Mouse (Mus musculus) lung, postnatal 0 days (tissue): ENCODE data around the gene Apoc1. TPM values are rescaled to one million over a fixed set of nuclear protein-coding genes. Genes with fewer than 3 reads are reported as not detected.

Source experiments
- ATAC-seq: fragments of 200-750 bp; cut with Nextera tagmentation; 2 replicates; pipeline ENCODE4 v1.8.0; 2017; ENCODE audit warnings: moderate library complexity
- DNase-seq: peaks from one replicate; pipeline ENCODE4 v3.0.0-alpha.2; 2016; ENCODE audit warnings: low spot score
- H3K27ac ChIP-seq: fragments of 300-500 bp; sonication (generic); 2 replicates; pipeline ENCODE4 v1.5.1; 2014; ENCODE audit warnings: antibody characterized with exemption, mild to moderate bottlenecking, low read length, mixed read lengths
- H3K27me3 ChIP-seq: fragments of 300-500 bp; sonication (generic); replicated peaks from 2 replicates; pipeline ENCODE4 v1.6.1; 2014; ENCODE audit warnings: low read length, mixed read lengths; ENCODE audit not compliant: insufficient read depth
- H3K36me3 ChIP-seq: fragments of 300-500 bp; sonication (generic); 2 replicates; pipeline ENCODE4 v1.6.1; 2014; ENCODE audit warnings: low read length, mixed read lengths; ENCODE audit not compliant: insufficient read depth
- H3K4me1 ChIP-seq: fragments of 300-500 bp; sonication (generic); 2 replicates; pipeline ENCODE4 v1.6.1; 2014; ENCODE audit warnings: antibody characterized with exemption, low read depth, low read length, mixed read lengths; ENCODE audit not compliant: insufficient read depth
- H3K4me2 ChIP-seq: fragments of 300-500 bp; sonication (generic); replicated peaks from 2 replicates; pipeline ENCODE4 v1.6.1; 2014; ENCODE audit warnings: low read depth, mild to moderate bottlenecking, low read length, moderate library complexity, mixed read lengths
- H3K4me3 ChIP-seq: fragments of 300-500 bp; sonication (generic); 2 replicates; pipeline ENCODE4 v1.5.1; 2014; ENCODE audit warnings: low read depth, low read length
- H3K9ac ChIP-seq: fragments of 300-500 bp; sonication (generic); replicated peaks from 2 replicates; pipeline ENCODE4 v1.6.1; 2014; ENCODE audit warnings: low read depth, mild to moderate bottlenecking
- H3K9me3 ChIP-seq: fragments of 300-500 bp; sonication (generic); 2 replicates; pipeline ENCODE4 v1.6.1; 2016; ENCODE audit warnings: low read length, mixed read lengths
- CTCF ChIP-seq: IDR thresholded peaks from 2 replicates; pipeline ENCODE4 v1.5.1; 2016; ENCODE audit warnings: antibody characterized with exemption, mild to moderate bottlenecking
- EP300 ChIP-seq: IDR thresholded peaks from 2 replicates; pipeline ENCODE4 v1.6.1; 2016; ENCODE audit warnings: antibody characterized with exemption, mild to moderate bottlenecking, control low read depth
- WGBS: fragments of 180-500 bp; shearing (Covaris S2); extraction: QIAGEN DNeasy Blood & Tissue Kit; methylation state at CpG from one replicate; pipeline ENCODE4 v1.1.7; 2014; 5-methylcytosine and 5-hydroxymethylcytosine counted together
- polyA plus RNA-seq: library from polyadenylated mRNA; unstranded; fragments of >200 nt; fragmentation: Nextera tagmentation; extraction: Ambion mirVana; gene quantifications from 2 replicates; pipeline ENCODE4 v1.2.1, GENCODE M21; 2015

Apoc1 gene
- polyA plus RNA-seq, 1 experiment from 2014 or later = 63.8 TPM

DNA sequence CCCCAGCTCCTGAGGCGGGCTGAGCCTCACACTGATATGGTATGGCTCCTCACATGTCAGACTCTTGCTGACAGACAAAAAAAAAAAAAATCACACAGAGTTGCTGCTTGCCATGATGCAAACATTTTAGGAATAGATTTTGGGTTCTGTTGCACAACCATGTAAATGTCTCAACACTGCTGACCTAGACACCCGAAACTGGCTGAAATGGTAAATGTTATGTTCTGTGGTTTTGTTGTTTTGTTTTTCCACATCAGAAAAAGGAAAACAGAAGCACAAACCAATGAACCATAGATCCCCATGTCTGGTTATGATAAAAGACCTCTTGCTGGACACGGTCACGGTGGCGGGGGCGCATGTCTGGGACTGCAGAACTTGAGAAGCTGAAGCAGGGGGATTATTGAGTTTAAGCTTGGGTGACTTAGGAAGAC is 8.7 kb downstream of the Apoc1 start:
- no peaks in the 10 kb centered on the region for H3K27me3 ChIP-seq
- WGBS = 71% methylated on average over 6 of the region's 6 CpGs
- no peak overlapping the region for H3K4me2 ChIP-seq
- TF ChIP-seq EP300 (peak; percentile 79), CTCF (no peak)
- H3K4me3 ChIP-seq = no peak overlapping the region
- ATAC-seq (peak; percentile 63), DNase-seq (peak; percentile 81)
- no peak overlapping the region for H3K9ac ChIP-seq
- H3K36me3 ChIP-seq = no peaks in the 10 kb centered on the region
- no peaks in the 10 kb centered on the region for H3K9me3 ChIP-seq
- H3K4me1 ChIP-seq = peaks cover 7% of the 10 kb centered on the region; the same call in 1 of the 2 replicates
- peak overlapping the region; percentile 66 for H3K27ac ChIP-seq

DNA sequence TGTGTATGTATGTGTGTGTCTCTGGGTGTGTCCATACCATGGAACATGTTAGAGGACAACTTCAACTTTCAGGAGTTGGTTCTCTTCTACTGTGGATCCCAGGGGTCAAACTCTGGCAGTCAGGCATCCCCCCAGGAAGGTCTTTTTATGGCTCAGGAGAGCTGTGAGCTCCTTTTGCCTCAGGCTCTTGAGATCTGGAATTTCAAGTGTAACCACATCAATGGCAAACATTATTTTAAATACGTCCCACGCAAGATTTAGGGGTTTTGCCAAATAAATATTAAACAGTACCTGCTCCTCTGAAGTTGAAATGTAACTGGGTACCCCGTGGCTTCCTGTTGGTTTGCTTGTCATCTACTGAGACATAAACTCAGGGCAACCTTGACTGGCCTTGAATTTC is 9.5 kb downstream of the Apoc1 start:
- peaks cover 7% of the 10 kb centered on the region; the same call in 1 of the 2 replicates for H3K4me1 ChIP-seq
- DNase-seq (no peak), ATAC-seq (no peak)
- peak overlapping the region; percentile 38; the same call in 1 of the 2 replicates for H3K27ac ChIP-seq
- no peak overlapping the region for H3K4me2 ChIP-seq
- H3K36me3 ChIP-seq = no peaks in the 10 kb centered on the region
- no peak overlapping the region for H3K4me3 ChIP-seq
- H3K9ac ChIP-seq = no peak overlapping the region
- no peaks in the 10 kb centered on the region for H3K27me3 ChIP-seq
- TF ChIP-seq EP300 (no peak), CTCF (no peak)
- WGBS = 42% methylated on average over 3 of the region's 3 CpGs
- H3K9me3 ChIP-seq = no peaks in the 10 kb centered on the region

GRCm38 (mm10) chr7:19681202-19681694 is 11.2 kb downstream of the Apoc1 start, which contains the start of the genes Gm44805 and Apoc4:
TSS of gene Gm44805 (minus strand) at chr7:19681423.
TSS of gene Apoc4 (minus strand) at chr7:19681479.
- no peak within 1 kb of the TSS for H3K9ac ChIP-seq

GRCm38 (mm10) chr7:19680702-19681101 is 11.8 kb downstream of the Apoc1 start:
- H3K4me1 ChIP-seq = peaks cover 7% of the 10 kb centered on the region; the same call in 1 of the 2 replicates
- WGBS = 87% methylated on average over 2 of the region's 2 CpGs
- TF ChIP-seq EP300 (no peak), CTCF (no peak)
- H3K9me3 ChIP-seq = no peaks in the 10 kb centered on the region
- DNase-seq (no peak), ATAC-seq (no peak)
- H3K27ac ChIP-seq = no peak overlapping the region
- H3K36me3 ChIP-seq = no peaks in the 10 kb centered on the region
- H3K9ac ChIP-seq = no peak overlapping the region
- no peak overlapping the region for H3K4me3 ChIP-seq
- H3K4me2 ChIP-seq = no peak overlapping the region
- no peaks in the 10 kb centered on the region for H3K27me3 ChIP-seq

More at GRCm38 (mm10) chr7:19681202-19681694, 11.2 kb downstream of the Apoc1 start, which contains the start of the genes Gm44805 and Apoc4:
- no peaks in the 10 kb centered on the region for H3K27me3 ChIP-seq
- 49% methylated on average over 8 of the region's 8 CpGs for WGBS
- no peak within 1 kb of the TSS for H3K4me3 ChIP-seq
- H3K4me1 ChIP-seq = peaks cover 7% of the 10 kb centered on the region; the same call in 1 of the 2 replicates
- no peak within 1 kb of the TSS for H3K27ac ChIP-seq
- TF ChIP-seq EP300 = no peak
- TF ChIP-seq CTCF = no peak
- no peak for ATAC-seq
- no peak within 1 kb of the TSS for H3K4me2 ChIP-seq
- no peaks in the 10 kb centered on the region for H3K36me3 ChIP-seq
- H3K9me3 ChIP-seq = no peaks in the 10 kb centered on the region
- no peak for DNase-seq

DNA sequence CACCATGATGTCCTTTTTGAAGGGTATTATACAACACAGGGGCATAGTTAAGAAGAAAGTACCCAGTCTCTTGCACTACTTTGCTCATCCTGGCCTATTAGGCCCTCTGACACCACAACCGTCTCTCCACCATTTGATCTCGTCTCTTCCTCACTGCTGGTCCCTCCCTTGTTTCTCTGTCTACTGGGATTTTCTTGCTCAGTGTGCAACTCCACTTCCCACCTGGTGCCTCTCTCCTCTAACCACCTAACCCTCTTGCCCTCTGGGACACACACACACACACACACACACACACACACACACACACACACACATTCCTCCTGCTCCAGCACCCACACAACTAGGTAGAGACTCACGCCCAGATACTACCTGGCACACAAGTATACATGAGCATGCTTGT is 13.6 kb downstream of the Apoc1 start:
- no peak for DNase-seq
- Histone ChIP-seq H3K36me3 (no peaks in the 10 kb centered on the region), H3K4me1 (peaks cover 7% of the 10 kb centered on the region; the same call in 1 of the 2 replicates), H3K9ac (no peak overlapping the region), H3K9me3 (no peaks in the 10 kb centered on the region), H3K4me2 (no peak overlapping the region), H3K27ac (no peak overlapping the region), H3K4me3 (no peak overlapping the region), H3K27me3 (no peaks in the 10 kb centered on the region)
- no peak for TF ChIP-seq CTCF
- no peak for TF ChIP-seq EP300
- ATAC-seq = no peak
- WGBS = 82% methylated on average over 3 of the region's 3 CpGs

GRCm38 (mm10) chr7:19677872-19678271 is 14.6 kb downstream of the Apoc1 start, which contains the start of gene Apoc2:
TSS of gene Apoc2 (minus strand) at chr7:19677941.
- DNase-seq (no peak), ATAC-seq (no peak)
- Histone ChIP-seq H3K36me3 (no peaks in the 10 kb centered on the region), H3K27ac (no peak within 1 kb of the TSS), H3K9me3 (no peaks in the 10 kb centered on the region), H3K9ac (no peak within 1 kb of the TSS), H3K4me1 (peaks cover 2% of the 10 kb centered on the region; the same call in 1 of the 2 replicates), H3K27me3 (no peaks in the 10 kb centered on the region), H3K4me3 (no peak within 1 kb of the TSS), H3K4me2 (no peak within 1 kb of the TSS)
- 52% methylated on average over 8 of the region's 8 CpGs for WGBS
- TF ChIP-seq CTCF (no peak), EP300 (no peak)
